Mouse (Mus musculus) adipocyte (in vitro differentiated cells): ENCODE data around the gene Ror2.

Source experiments
- DNase-seq: peaks from one replicate; pipeline ENCODE4 v3.0.0-alpha.2; 2016; ENCODE audit warnings: low spot score

Gene Ror2

GRCm38 (mm10) chr13:53130032-53130431 lies 155.9 kb downstream of the Ror2 start:
- DNase-seq: no peak

- DNase-seq: no peak
These were observed 160.3 kb downstream of the Ror2 start for GRCm38 (mm10) chr13:53125627-53126026.

GRCm38 (mm10) chr13:53122085-53122484 lies 163.8 kb downstream of the Ror2 start:
- DNase-seq: no peak

GRCm38 (mm10) chr13:53120906-53121305 lies 165.0 kb downstream of the Ror2 start:
- DNase-seq: no peak

GRCm38 (mm10) chr13:53119586-53120426 lies 166.1 kb downstream of the Ror2 start:
- DNase-seq: peak; percentile 67

GRCm38 (mm10) chr13:53118398-53118797 lies 167.5 kb downstream of the Ror2 start:
- no peak for DNase-seq

GRCm38 (mm10) chr13:53117921-53118320 lies 168.0 kb downstream of the Ror2 start:
- no peak for DNase-seq

GRCm38 (mm10) chr13:53110249-53110578 lies 175.7 kb downstream of the Ror2 start:
- DNase-seq: no peak

- DNase-seq: peak; percentile 88
These were observed 176.2 kb downstream of the Ror2 start for GRCm38 (mm10) chr13:53109560-53110248.

GRCm38 (mm10) chr13:53106676-53107075 lies 179.2 kb downstream of the Ror2 start:
- DNase-seq: no peak

- no peak for DNase-seq
These were observed 185.9 kb downstream of the Ror2 start for GRCm38 (mm10) chr13:53099771-53100682.

GRCm38 (mm10) chr13:53096615-53097014 lies 189.3 kb downstream of the Ror2 start:
- peak; percentile 74 for DNase-seq

GRCm38 (mm10) chr13:53095222-53095621 lies 190.7 kb downstream of the Ror2 start:
- DNase-seq: no peak

GRCm38 (mm10) chr13:53094658-53095057 lies 191.3 kb downstream of the Ror2 start:
- no peak for DNase-seq

- DNase-seq: no peak
These were observed 192.5 kb downstream of the Ror2 start for GRCm38 (mm10) chr13:53093407-53093806.

- DNase-seq: no peak
These were observed 199.2 kb downstream of the Ror2 start for GRCm38 (mm10) chr13:53086552-53087282.

- DNase-seq: no peak
These were observed 204.1 kb downstream of the Ror2 start for GRCm38 (mm10) chr13:53081846-53082245.

GRCm38 (mm10) chr13:53077732-53078345 lies 208.1 kb downstream of the Ror2 start:
- no peak for DNase-seq

GRCm38 (mm10) chr13:53075006-53075405 lies 210.9 kb downstream of the Ror2 start:
- no peak for DNase-seq

- DNase-seq: no peak
These were observed 216.7 kb downstream of the Ror2 start for GRCm38 (mm10) chr13:53069076-53069690.

- no peak for DNase-seq
These were observed 217.5 kb downstream of the Ror2 start for GRCm38 (mm10) chr13:53068461-53068860.
